In genomic region chr17:80063386-80063785, GRCm38 (mm10) we compare ENCODE assay signal across 7 mouse cellular contexts. TPM values are rescaled to one million over a fixed set of nuclear protein-coding genes. Genes with fewer than 3 reads are reported as not detected.
DNase-seq lines count a peak whose midpoint lies in the region; ATAC-seq lines count a peak whose summit lies in the region.

No protein-coding gene starts in this region.

- H3K4me2 ChIP-seq in kidney, embryonic 14.5 days (replicated peaks; ENCODE audit: low read depth, low read length): no peak overlapping the region
- peak overlapping the region; percentile 67; the same call in 1 of the 2 replicates for H3K4me2 ChIP-seq in embryonic facial prominence, embryonic 14.5 days (ENCODE audit: low read depth, low read length)
- H3K4me2 ChIP-seq in liver, embryonic 15.5 days: peak overlapping the region; percentile 82

- H3K27ac ChIP-seq in kidney, embryonic 14.5 days (ENCODE audit: low read depth, low read length): no peak overlapping the region
- no peak overlapping the region for H3K27ac ChIP-seq in embryonic facial prominence, embryonic 14.5 days (replicated peaks; ENCODE audit: low read depth, low read length)
- H3K27ac ChIP-seq in liver, embryonic 15.5 days (replicated peaks): peak overlapping the region; percentile 97

- H3K9me3 ChIP-seq in kidney, embryonic 14.5 days (ENCODE audit: control insufficient read depth, low read length): no peaks in the 10 kb centered on the region
- no peaks in the 10 kb centered on the region for H3K9me3 ChIP-seq in embryonic facial prominence, embryonic 14.5 days (ENCODE audit: control insufficient read depth, low read length)
- no peaks in the 10 kb centered on the region for H3K9me3 ChIP-seq in liver, embryonic 15.5 days (replicated peaks)

- no peak overlapping the region for H3K9ac ChIP-seq in kidney, embryonic 14.5 days (ENCODE audit: low read depth, low read length)
- H3K9ac ChIP-seq in embryonic facial prominence, embryonic 14.5 days (ENCODE audit: low read depth, low read length): no peak overlapping the region
- peak overlapping the region; percentile 59 for H3K9ac ChIP-seq in liver, embryonic 15.5 days

- H3K36me3 ChIP-seq in kidney, embryonic 14.5 days (ENCODE audit: control insufficient read depth, insufficient read depth, low read length): no peaks in the 10 kb centered on the region
- no peaks in the 10 kb centered on the region for H3K36me3 ChIP-seq in embryonic facial prominence, embryonic 14.5 days (ENCODE audit: control insufficient read depth, insufficient read depth, low read length)
- H3K36me3 ChIP-seq in liver, embryonic 15.5 days (replicated peaks): no peaks in the 10 kb centered on the region

- WGBS in kidney, embryonic 14.5 days: 83% methylated on average over 10 of the region's 10 CpGs
- WGBS in embryonic facial prominence, embryonic 14.5 days: 74% methylated on average over 10 of the region's 10 CpGs
- 39% methylated on average over 10 of the region's 10 CpGs for WGBS in liver, embryonic 15.5 days (ENCODE audit: insufficient replicate concordance)

- no peak for DNase-seq in kidney, postnatal 14 days
- DNase-seq in c-Kit-positive CD71-positive TER-119-negative erythroid progenitor cells, embryonic 14.5 days (ENCODE audit: low read depth): peak; percentile 39
- DNase-seq in embryonic facial prominence, embryonic 14.5 days (ENCODE audit: low spot score): no peak
- no peak for DNase-seq in frontal cortex, postnatal 36 days (ENCODE audit: low spot score in 2 of 2)
- DNase-seq in right cerebral cortex, adult 2 months (ENCODE audit: low spot score in 2 of 2): no peak

- peaks cover 14% of the 10 kb centered on the region for H3K4me1 ChIP-seq in kidney, embryonic 14.5 days (ENCODE audit: control insufficient read depth, insufficient read depth, low read length)
- peaks cover 16% of the 10 kb centered on the region; the same call in 1 of the 2 replicates for H3K4me1 ChIP-seq in embryonic facial prominence, embryonic 14.5 days (ENCODE audit: control insufficient read depth, insufficient read depth, low read length)
- peaks cover 35% of the 10 kb centered on the region for H3K4me1 ChIP-seq in liver, embryonic 15.5 days (replicated peaks)

- H3K4me3 ChIP-seq in kidney, embryonic 14.5 days (ENCODE audit: low read length): peak overlapping the region; percentile 90; the same call in 1 of the 2 replicates
- H3K4me3 ChIP-seq in embryonic facial prominence, embryonic 14.5 days (ENCODE audit: low read depth, low read length): peak overlapping the region; percentile 100
- H3K4me3 ChIP-seq in liver, embryonic 15.5 days (replicated peaks): peak overlapping the region; percentile 96

- no peaks in the 10 kb centered on the region for H3K27me3 ChIP-seq in kidney, embryonic 14.5 days (ENCODE audit: control insufficient read depth, insufficient read depth, low read length)
- no peaks in the 10 kb centered on the region for H3K27me3 ChIP-seq in embryonic facial prominence, embryonic 14.5 days (replicated peaks; ENCODE audit: control insufficient read depth, insufficient read depth, low read length)
- H3K27me3 ChIP-seq in liver, embryonic 15.5 days: no peaks in the 10 kb centered on the region

- no peak for ATAC-seq in kidney, embryonic 14.5 days (ENCODE audit: low FRiP score, low TSS enrichment)
- no peak for ATAC-seq in embryonic facial prominence, embryonic 14.5 days (ENCODE audit: low read depth)
- no peak for ATAC-seq in liver, embryonic 15.5 days (ENCODE audit: insufficient read depth)

RNA-seq across cellular contexts. Expression of gene Hnrnpll, which starts 1.3 kb away (rescaled TPM):
- 75.2 and 90.1 TPM in 2 replicates for polyA plus RNA-seq in kidney, embryonic 14.5 days (2014; fragmentation: Nextera tagmentation; extraction: Ambion mirVana)
- polyA plus RNA-seq in embryonic facial prominence, embryonic 14.5 days (2014; fragmentation: Nextera tagmentation; extraction: Ambion mirVana): 55.6 and 61.0 TPM in 2 replicates
- polyA plus RNA-seq in liver, embryonic 15.5 days (2015; fragmentation: Nextera tagmentation; extraction: Ambion mirVana): 21.8 and 22.7 TPM in 2 replicates
